Mouse (Mus musculus): ENCODE measurements around the gene Stn1. TPM values are rescaled to one million over a fixed set of nuclear protein-coding genes. Genes with fewer than 3 reads are reported as not detected.
A peak's percentile ranks its signal among the peaks of the same experiment; 100 is the strongest.

The Stn1 gene
- polyA plus RNA-seq, 1 experiment from 2014 or later: 58.9 TPM

DNA sequence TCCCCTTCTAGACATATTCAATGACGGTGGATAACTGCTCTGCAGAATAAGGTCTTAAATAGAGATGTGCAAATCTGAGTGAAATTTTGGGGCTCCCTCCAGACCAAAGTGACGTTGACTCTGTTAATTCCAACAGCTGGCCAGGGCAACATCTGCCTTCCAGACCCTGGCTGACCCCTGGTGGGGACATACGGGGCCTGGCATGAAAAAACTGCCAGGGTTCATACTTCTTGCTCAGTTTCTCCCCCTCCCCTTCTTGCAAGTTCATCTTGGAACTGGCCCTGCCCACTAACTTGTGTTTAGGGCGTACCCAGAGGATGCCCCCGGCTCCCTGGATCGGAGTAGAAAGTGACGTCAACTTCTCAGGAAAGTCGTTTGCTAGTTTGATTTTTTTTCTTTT is 70.5 kb downstream of the Stn1 start:
- no peak for ATAC-seq (ENCODE audit: low FRiP score, low TSS enrichment)
- Histone ChIP-seq H3K4me2 (replicated peaks; ENCODE audit: low read depth, low read length) (no peak overlapping the region), H3K27me3 (ENCODE audit: insufficient read depth, low read length) (no peaks in the 10 kb centered on the region), H3K9me3 (ENCODE audit: low read length) (no peaks in the 10 kb centered on the region), H3K36me3 (ENCODE audit: insufficient read depth, low read length) (no peaks in the 10 kb centered on the region), H3K9ac (replicated peaks; ENCODE audit: low read length) (no peak overlapping the region), H3K4me1 (ENCODE audit: insufficient read depth, low read length) (peaks cover 23% of the 10 kb centered on the region), H3K4me3 (ENCODE audit: low read length) (no peak overlapping the region), H3K27ac (ENCODE audit: low read length) (no peak overlapping the region)
- 66% methylated on average over 8 of the region's 8 CpGs for WGBS

DNA sequence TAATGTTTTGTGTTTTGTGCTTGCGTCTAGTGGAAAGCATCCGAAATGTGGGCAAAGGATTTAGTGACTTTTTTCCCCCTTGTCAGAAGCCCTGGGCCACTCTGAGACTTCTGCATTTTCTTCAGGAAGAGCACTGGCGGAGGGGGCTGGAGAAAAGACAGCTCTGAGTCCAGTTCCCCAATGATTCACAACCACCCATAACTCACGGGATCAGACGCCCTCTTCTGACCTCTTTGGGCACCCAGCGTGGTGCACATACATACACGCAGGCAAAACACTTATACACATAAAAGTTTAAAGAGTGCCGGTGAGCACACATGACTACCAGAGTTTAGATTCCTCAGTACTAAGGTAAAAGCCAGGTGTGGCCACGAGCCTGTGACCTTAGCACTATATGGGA is 71.8 kb downstream of the Stn1 start:
- no peak overlapping the region for H3K4me2 ChIP-seq (replicated peaks; ENCODE audit: low read depth, low read length)
- H3K4me3 ChIP-seq (ENCODE audit: low read length): no peak overlapping the region
- H3K27ac ChIP-seq (ENCODE audit: low read length): no peak overlapping the region
- no peak for ATAC-seq (ENCODE audit: low FRiP score, low TSS enrichment)
- peaks cover 29% of the 10 kb centered on the region for H3K4me1 ChIP-seq (ENCODE audit: insufficient read depth, low read length)
- no peaks in the 10 kb centered on the region for H3K9me3 ChIP-seq (ENCODE audit: low read length)
- no peaks in the 10 kb centered on the region for H3K27me3 ChIP-seq (ENCODE audit: insufficient read depth, low read length)
- H3K36me3 ChIP-seq (ENCODE audit: insufficient read depth, low read length): no peaks in the 10 kb centered on the region
- WGBS: 49% methylated on average over 9 of the region's 9 CpGs
- H3K9ac ChIP-seq (replicated peaks; ENCODE audit: low read length): no peak overlapping the region

DNA sequence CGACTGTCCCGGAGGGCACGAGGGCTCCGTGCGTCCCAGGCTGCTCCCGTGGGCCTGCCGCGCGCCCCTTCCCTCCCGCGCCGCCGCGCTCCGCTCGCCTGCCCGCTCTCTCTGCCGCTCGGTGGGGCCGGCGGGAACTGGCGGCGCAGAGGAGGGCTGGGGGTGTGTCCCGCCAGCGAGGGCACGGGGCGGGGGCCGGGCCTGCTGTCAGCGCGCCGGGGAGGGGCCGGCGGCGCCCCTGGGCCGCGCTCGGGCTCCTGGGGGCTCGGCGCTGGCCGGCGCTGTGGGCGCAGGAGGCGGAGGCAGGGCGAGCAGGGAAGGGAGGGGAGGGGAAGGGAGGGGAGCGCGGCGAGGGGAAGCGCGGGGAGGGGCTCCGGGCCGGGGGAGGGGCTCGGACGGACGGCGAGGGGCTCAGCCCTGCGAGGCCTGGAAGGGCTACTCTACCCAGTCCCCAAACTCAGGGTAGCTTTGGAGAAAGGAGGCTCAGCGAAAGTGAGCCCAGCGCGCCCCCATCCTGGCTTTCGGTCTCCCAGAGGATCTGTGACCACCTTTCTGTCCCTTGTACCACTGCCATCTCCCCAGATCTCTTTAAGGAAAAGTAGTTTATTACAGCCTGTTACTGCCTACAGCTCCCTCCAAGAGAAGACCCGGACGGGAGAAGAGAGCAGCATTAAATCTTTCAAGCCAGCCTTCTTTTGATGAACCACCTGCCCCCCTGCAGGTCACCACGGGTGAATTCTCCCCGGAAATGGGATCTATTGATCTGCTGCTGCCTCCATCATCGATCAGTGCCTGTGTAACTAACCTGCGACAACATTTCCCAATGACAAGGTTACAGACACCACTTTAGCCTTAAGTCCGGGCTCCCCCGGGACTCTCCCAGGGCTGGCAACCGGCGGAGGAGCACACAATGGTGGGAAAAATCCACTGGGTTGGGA is 72.7 kb downstream of the Stn1 start, which contains the start of gene Sh3pxd2a:
TSS of gene Sh3pxd2a (minus strand) at position 98 of the 938 bp plus-strand sequence.
- peak within 1 kb of the TSS; percentile 95 for H3K4me2 ChIP-seq (replicated peaks; ENCODE audit: low read depth, low read length)
- no peaks in the 10 kb centered on the region for H3K9me3 ChIP-seq (ENCODE audit: low read length)
- ATAC-seq (ENCODE audit: low FRiP score, low TSS enrichment): peak; percentile 96
- H3K4me1 ChIP-seq (ENCODE audit: insufficient read depth, low read length): peaks cover 34% of the 10 kb centered on the region
- WGBS: under 1% methylated on average over 41 of the region's 70 CpGs
- H3K27me3 ChIP-seq (ENCODE audit: insufficient read depth, low read length): no peaks in the 10 kb centered on the region
- peak within 1 kb of the TSS; percentile 88 for H3K9ac ChIP-seq (replicated peaks; ENCODE audit: low read length)
- no peaks in the 10 kb centered on the region for H3K36me3 ChIP-seq (ENCODE audit: insufficient read depth, low read length)
- peak within 1 kb of the TSS; percentile 90 for H3K27ac ChIP-seq (ENCODE audit: low read length)
- H3K4me3 ChIP-seq (ENCODE audit: low read length): peak within 1 kb of the TSS; percentile 76

DNA sequence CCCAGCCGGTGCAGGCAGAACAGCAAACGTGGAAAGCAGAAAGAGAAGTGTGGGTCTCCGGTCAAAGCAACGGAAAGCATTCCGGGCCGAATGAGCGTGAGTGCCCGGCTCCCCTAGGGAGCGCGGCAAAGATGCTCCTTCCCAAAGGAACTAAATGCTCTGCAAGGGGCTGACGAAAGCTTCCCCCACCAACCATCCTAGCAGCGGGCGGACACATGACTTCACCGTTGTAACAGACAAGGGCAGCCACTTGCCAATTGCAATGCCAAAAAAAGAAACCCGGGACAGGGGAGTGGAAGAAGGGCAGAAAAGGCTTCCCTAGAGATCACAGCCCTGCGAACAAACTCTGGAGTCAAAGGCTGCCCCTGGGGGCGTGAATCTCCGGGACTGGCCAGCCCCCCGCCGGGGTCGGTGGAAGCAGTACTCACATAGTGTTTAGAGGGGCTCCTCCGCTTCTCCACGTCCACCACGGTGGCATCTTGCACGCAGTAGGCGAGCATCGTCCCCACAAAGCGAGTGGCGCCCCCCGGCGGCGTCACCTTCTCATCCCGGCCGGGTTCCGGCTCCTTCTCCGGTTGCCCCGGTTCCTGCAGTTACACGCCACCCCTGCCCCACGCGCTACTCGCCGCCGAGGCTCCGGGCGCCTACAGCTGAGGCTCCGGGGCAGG is 73.5 kb downstream of the Stn1 start:
- H3K9me3 ChIP-seq (ENCODE audit: low read length): no peaks in the 10 kb centered on the region
- peak overlapping the region; percentile 95 for H3K4me2 ChIP-seq (replicated peaks; ENCODE audit: low read depth, low read length)
- H3K4me1 ChIP-seq (ENCODE audit: insufficient read depth, low read length): peaks cover 42% of the 10 kb centered on the region
- H3K27ac ChIP-seq (ENCODE audit: low read length): peak overlapping the region; percentile 90
- no peaks in the 10 kb centered on the region for H3K36me3 ChIP-seq (ENCODE audit: insufficient read depth, low read length)
- H3K9ac ChIP-seq (replicated peaks; ENCODE audit: low read length): peak overlapping the region; percentile 88
- ATAC-seq (ENCODE audit: low FRiP score, low TSS enrichment): peak; percentile 53; the same call in 1 of the 2 replicates
- peak overlapping the region; percentile 76 for H3K4me3 ChIP-seq (ENCODE audit: low read length)
- WGBS: 0% methylated on average over 41 of the region's 46 CpGs
- no peaks in the 10 kb centered on the region for H3K27me3 ChIP-seq (ENCODE audit: insufficient read depth, low read length)

DNA sequence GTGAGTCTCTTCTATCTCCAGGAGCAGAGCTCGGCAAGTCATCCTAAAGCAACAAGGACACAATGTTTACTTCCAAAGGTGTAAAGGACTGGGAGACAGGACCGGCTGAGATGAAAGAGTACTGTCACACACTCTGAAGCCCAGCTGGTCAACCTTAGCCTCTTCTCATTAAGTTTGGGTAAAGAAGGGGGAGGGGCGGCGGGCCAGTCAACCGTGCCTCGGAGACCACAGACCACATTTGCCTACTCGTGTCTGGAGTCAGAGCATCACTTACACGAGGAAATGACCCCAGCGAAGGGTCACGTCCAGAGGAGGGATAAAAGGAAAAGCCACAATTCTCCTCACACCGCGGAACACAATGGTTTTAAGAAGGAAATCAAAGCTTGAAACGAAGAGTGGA is 74.1 kb downstream of the Stn1 start:
- Histone ChIP-seq H3K4me3 (ENCODE audit: low read length) (peak overlapping the region; percentile 76), H3K27ac (ENCODE audit: low read length) (peak overlapping the region; percentile 90), H3K4me2 (replicated peaks; ENCODE audit: low read depth, low read length) (peak overlapping the region; percentile 95), H3K9me3 (ENCODE audit: low read length) (no peaks in the 10 kb centered on the region), H3K9ac (replicated peaks; ENCODE audit: low read length) (peak overlapping the region; percentile 88), H3K27me3 (ENCODE audit: insufficient read depth, low read length) (no peaks in the 10 kb centered on the region), H3K36me3 (ENCODE audit: insufficient read depth, low read length) (no peaks in the 10 kb centered on the region), H3K4me1 (ENCODE audit: insufficient read depth, low read length) (peaks cover 48% of the 10 kb centered on the region)
- under 1% methylated on average over 13 of the region's 13 CpGs for WGBS
- no peak for ATAC-seq (ENCODE audit: low FRiP score, low TSS enrichment)

DNA sequence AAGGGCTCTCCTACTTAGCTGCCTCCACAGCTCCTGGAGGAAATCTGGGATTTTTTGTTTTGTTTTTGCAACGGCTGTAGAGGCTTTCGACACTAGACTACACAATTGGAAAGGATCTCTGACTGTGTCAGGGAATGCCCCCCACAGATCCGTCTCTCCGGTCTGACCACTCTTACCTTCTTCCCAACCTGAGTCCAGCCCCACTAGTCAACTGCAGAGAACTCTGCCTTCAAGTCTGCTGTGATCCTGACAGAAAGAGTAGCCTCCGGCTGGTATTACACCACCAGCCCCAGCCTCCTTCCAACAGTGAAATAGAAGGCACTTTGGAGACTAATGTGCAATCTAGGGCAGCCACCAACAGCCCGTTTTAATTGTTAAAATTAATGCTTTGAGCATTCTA is 74.6 kb downstream of the Stn1 start:
- no peaks in the 10 kb centered on the region for H3K9me3 ChIP-seq (ENCODE audit: low read length)
- no peaks in the 10 kb centered on the region for H3K27me3 ChIP-seq (ENCODE audit: insufficient read depth, low read length)
- H3K4me2 ChIP-seq (replicated peaks; ENCODE audit: low read depth, low read length): peak overlapping the region; percentile 95
- no peak for ATAC-seq (ENCODE audit: low FRiP score, low TSS enrichment)
- H3K4me3 ChIP-seq (ENCODE audit: low read length): peak overlapping the region; percentile 76
- WGBS: 9% methylated on average over 6 of the region's 6 CpGs
- peaks cover 53% of the 10 kb centered on the region for H3K4me1 ChIP-seq (ENCODE audit: insufficient read depth, low read length)
- no peaks in the 10 kb centered on the region for H3K36me3 ChIP-seq (ENCODE audit: insufficient read depth, low read length)
- no peak overlapping the region for H3K27ac ChIP-seq (ENCODE audit: low read length)
- H3K9ac ChIP-seq (replicated peaks; ENCODE audit: low read length): 0 out of 2 replicates have a peak overlapping the region, but pooled peaks have one; percentile 36

DNA sequence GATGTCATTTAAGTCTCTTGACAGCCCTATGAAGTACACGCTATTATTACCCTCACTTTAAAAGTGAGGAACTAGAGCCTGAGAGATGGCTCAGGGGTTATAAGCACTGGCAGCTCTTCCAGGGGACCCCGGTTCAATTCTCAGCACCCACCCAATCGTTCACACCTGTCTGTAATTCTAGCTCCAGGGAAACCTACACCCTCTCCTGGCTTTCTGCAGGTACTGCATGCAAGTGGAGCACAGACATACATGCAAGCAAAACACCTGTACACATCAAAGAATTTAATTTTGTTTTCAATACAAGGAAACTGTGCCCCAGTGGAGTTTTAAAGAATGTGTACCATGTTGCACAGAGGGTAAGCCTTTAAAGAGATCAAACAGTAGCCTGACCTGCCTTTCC is 75.5 kb downstream of the Stn1 start:
- Histone ChIP-seq H3K36me3 (ENCODE audit: insufficient read depth, low read length) (no peaks in the 10 kb centered on the region), H3K4me3 (ENCODE audit: low read length) (no peak overlapping the region), H3K27me3 (ENCODE audit: insufficient read depth, low read length) (no peaks in the 10 kb centered on the region), H3K4me1 (ENCODE audit: insufficient read depth, low read length) (peaks cover 61% of the 10 kb centered on the region), H3K9me3 (ENCODE audit: low read length) (no peaks in the 10 kb centered on the region), H3K27ac (ENCODE audit: low read length) (no peak overlapping the region), H3K9ac (replicated peaks; ENCODE audit: low read length) (no peak overlapping the region), H3K4me2 (replicated peaks; ENCODE audit: low read depth, low read length) (0 out of 2 replicates have a peak overlapping the region, but pooled peaks have one; percentile 95)
- 93% methylated on average over 3 of the region's 3 CpGs for WGBS
- ATAC-seq (ENCODE audit: low FRiP score, low TSS enrichment): no peak

DNA sequence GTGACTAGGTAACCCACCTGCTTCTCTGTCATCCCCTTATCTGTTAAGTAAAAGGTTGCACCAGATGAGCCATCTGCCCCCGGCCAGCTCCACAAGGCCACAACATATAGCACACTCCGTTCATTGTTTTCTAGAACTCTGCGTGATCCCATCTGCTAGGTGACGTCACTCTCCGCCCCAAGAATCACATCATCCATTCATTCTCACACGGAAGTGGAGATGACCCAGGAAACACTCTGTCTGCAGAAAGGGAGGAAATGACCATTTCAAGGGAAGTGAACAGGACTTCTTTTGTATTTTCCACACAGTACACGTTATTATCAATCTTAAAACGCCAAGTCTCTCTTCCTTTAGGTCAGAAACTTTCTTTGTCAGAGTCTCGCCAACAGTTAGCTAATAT is 75.9 kb downstream of the Stn1 start:
- H3K27ac ChIP-seq (ENCODE audit: low read length): no peak overlapping the region
- 74% methylated on average over 9 of the region's 9 CpGs for WGBS
- ATAC-seq (ENCODE audit: low FRiP score, low TSS enrichment): no peak
- peaks cover 65% of the 10 kb centered on the region for H3K4me1 ChIP-seq (ENCODE audit: insufficient read depth, low read length)
- no peaks in the 10 kb centered on the region for H3K27me3 ChIP-seq (ENCODE audit: insufficient read depth, low read length)
- no peak overlapping the region for H3K9ac ChIP-seq (replicated peaks; ENCODE audit: low read length)
- H3K36me3 ChIP-seq (ENCODE audit: insufficient read depth, low read length): no peaks in the 10 kb centered on the region
- H3K4me2 ChIP-seq (replicated peaks; ENCODE audit: low read depth, low read length): no peak overlapping the region
- H3K4me3 ChIP-seq (ENCODE audit: low read length): no peak overlapping the region
- no peaks in the 10 kb centered on the region for H3K9me3 ChIP-seq (ENCODE audit: low read length)

DNA sequence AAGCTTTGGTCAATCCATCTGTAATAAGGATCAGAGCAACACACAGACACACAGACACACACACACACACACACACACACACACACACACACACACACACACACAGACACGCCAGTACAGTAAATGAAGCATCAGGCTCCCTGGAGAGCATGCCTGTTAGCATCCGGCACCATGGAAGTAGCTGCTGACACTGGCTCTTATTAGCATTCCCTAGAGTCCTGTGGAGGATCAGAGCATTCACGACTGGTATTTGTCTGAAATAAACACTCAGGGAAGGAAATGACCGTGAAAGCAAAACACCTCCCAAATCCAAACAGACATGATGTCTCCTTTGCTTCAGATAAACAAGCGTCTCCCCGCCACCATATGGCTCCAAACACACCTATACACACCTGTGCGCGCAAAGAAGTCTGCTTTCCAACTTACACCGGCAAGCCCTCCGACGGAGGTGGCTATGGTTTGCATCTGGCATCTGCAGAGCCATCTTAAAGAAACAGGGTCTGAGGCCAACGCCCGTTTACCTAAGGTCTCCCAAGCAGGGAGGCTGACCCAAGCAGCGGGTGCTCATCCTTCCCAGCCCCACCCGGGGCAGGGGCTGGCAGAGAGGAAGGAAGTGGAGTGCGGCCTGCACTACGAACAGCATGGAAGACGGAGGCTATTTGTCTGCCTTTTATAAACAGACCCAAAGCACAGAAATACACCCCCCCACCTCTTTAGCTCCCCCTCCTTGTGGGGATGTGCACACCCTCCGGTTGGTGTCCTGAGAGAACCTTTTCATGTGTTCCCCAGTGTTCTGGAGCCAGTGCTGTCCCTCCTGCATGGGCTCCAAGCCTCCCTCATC is 77.0 kb downstream of the Stn1 start:
- Histone ChIP-seq H3K27ac (ENCODE audit: low read length) (no peak overlapping the region), H3K36me3 (ENCODE audit: insufficient read depth, low read length) (no peaks in the 10 kb centered on the region), H3K9me3 (ENCODE audit: low read length) (no peaks in the 10 kb centered on the region), H3K4me1 (ENCODE audit: insufficient read depth, low read length) (peaks cover 75% of the 10 kb centered on the region), H3K27me3 (ENCODE audit: insufficient read depth, low read length) (no peaks in the 10 kb centered on the region), H3K4me2 (replicated peaks; ENCODE audit: low read depth, low read length) (no peak overlapping the region), H3K9ac (replicated peaks; ENCODE audit: low read length) (no peak overlapping the region), H3K4me3 (ENCODE audit: low read length) (no peak overlapping the region)
- 60% methylated on average over 19 of the region's 19 CpGs for WGBS
- ATAC-seq (ENCODE audit: low FRiP score, low TSS enrichment): no peak
